Mouse (Mus musculus) CH12.LX (cell line): ENCODE results near the gene Sorcs3. TPM values are rescaled to one million over a fixed set of nuclear protein-coding genes. Genes with fewer than 3 reads are reported as not detected.

Experiments used
- DNase-seq: peaks from one replicate; pipeline ENCODE4 v3.0.0-alpha.2; 2013; ENCODE audit errors: extremely low read depth
- H3K27ac ChIP-seq: 2 replicates; pipeline ENCODE4 v1.5.1; 2012; ENCODE audit warnings: low read depth, mild to moderate bottlenecking, control low read depth, moderate library complexity; ENCODE audit not compliant: insufficient read depth
- H3K27me3 ChIP-seq: replicated peaks from 2 replicates; pipeline ENCODE3; 2012; ENCODE audit warnings: inconsistent platforms
- H3K36me3 ChIP-seq, 2 experiments: replicated peaks in 1 of 2; 2 replicates each; pipeline versions ENCODE3 to v1.6.1; 2012; ENCODE audit warnings: inconsistent platforms in 1 of 2, low read length in 1 of 2, mild to moderate bottlenecking in 1 of 2, mixed read lengths in 1 of 2, moderate library complexity in 1 of 2; ENCODE audit not compliant: control insufficient read depth in 1 of 2, insufficient read depth in 1 of 2
- H3K4me1 ChIP-seq, 2 experiments: 2 replicates each; pipeline ENCODE4 v1.6.1; 2012; ENCODE audit warnings: inconsistent platforms in 1 of 2, moderate library complexity in 1 of 2; ENCODE audit not compliant: insufficient read depth in 2 of 2, control insufficient read depth in 1 of 2
- H3K4me2 ChIP-seq: 2 replicates; pipeline ENCODE4 v1.6.1; 2012; ENCODE audit warnings: low read depth, mild to moderate bottlenecking, control low read depth; ENCODE audit not compliant: poor library complexity, insufficient read depth, severe bottlenecking
- H3K4me3 ChIP-seq, 3 experiments: fragments of 150-350 bp in 1 of 3; sonication (generic) in 1 of 3; replicated peaks in 1 of 3; 2 replicates each; pipeline versions ENCODE3 to v1.5.1; 2011 to 2012; ENCODE audit warnings: low read depth in 2 of 3, low read length in 2 of 3, mild to moderate bottlenecking in 2 of 3, moderate library complexity in 2 of 3, control low read depth in 1 of 3, improper control_type of control experiment in 1 of 3, inconsistent platforms in 1 of 3, mixed read lengths in 1 of 3; ENCODE audit not compliant: poor library complexity in 1 of 3
- H3K79me2 ChIP-seq: replicated peaks from 2 replicates; pipeline ENCODE4 v1.6.1; 2012; ENCODE audit warnings: mild to moderate bottlenecking, moderate library complexity; ENCODE audit not compliant: control insufficient read depth, poor library complexity, insufficient read depth, severe bottlenecking; ENCODE audit errors: extremely low read depth
- H3K9ac ChIP-seq: 2 replicates; pipeline ENCODE4 v1.6.1; 2012; ENCODE audit warnings: low read depth, mild to moderate bottlenecking, control low read depth, moderate library complexity; ENCODE audit not compliant: insufficient read depth
- H3K9me3 ChIP-seq: replicated peaks from 2 replicates; pipeline ENCODE3; 2012; ENCODE audit warnings: low read length, inconsistent platforms, mixed read lengths
- CTCF ChIP-seq, 2 experiments: IDR thresholded peaks in 1 of 2; conservative IDR thresholded peaks in 1 of 2; 2 replicates each; pipeline ENCODE4 v1.5.1; 2011 to 2012; ENCODE audit warnings: low read depth in 2 of 2, low read length in 2 of 2, improper control_type of control experiment in 1 of 2, inconsistent platforms in 1 of 2, mild to moderate bottlenecking in 1 of 2, moderate library complexity in 1 of 2
- HCFC1 ChIP-seq: IDR thresholded peaks from 2 replicates; pipeline ENCODE4 v1.6.1; 2012; ENCODE audit warnings: low read depth, mild to moderate bottlenecking, inconsistent platforms, low read length, improper control_type of control experiment
- KAT2A ChIP-seq: IDR thresholded peaks from 2 replicates; pipeline ENCODE4 v1.6.1; 2012; ENCODE audit warnings: low read length, improper control_type of control experiment, inconsistent platforms; ENCODE audit not compliant: insufficient replicate concordance
- MXI1 ChIP-seq: IDR thresholded peaks from 2 replicates; pipeline ENCODE4 v1.6.1; 2011; ENCODE audit warnings: mild to moderate bottlenecking, low read depth, low read length, improper control_type of control experiment
- NRF1 ChIP-seq: IDR thresholded peaks from 2 replicates; pipeline ENCODE4 v1.6.1; 2014; ENCODE audit warnings: low read depth, mild to moderate bottlenecking, inconsistent platforms, low read length, improper control_type of control experiment, moderate library complexity
- SIN3A ChIP-seq: IDR thresholded peaks from 2 replicates; pipeline ENCODE4 v1.6.1; 2012; ENCODE audit warnings: low read length, improper control_type of control experiment, inconsistent platforms
- SMC3 ChIP-seq: IDR thresholded peaks from 2 replicates; pipeline ENCODE4 v1.6.1; 2011; ENCODE audit warnings: low read depth, low read length, improper control_type of control experiment
- TCF12 ChIP-seq: IDR thresholded peaks from 2 replicates; pipeline ENCODE4 v1.6.1; 2014; ENCODE audit warnings: low read depth, mild to moderate bottlenecking, inconsistent platforms, low read length, improper control_type of control experiment
- ZC3H11A ChIP-seq: IDR thresholded peaks from 2 replicates; pipeline ENCODE4 v1.6.1; 2012; ENCODE audit warnings: low read depth, mild to moderate bottlenecking, inconsistent platforms, low read length, improper control_type of control experiment
- ZMIZ1 ChIP-seq: IDR thresholded peaks from 2 replicates; pipeline ENCODE4 v1.6.1; 2012; ENCODE audit warnings: low read depth, mild to moderate bottlenecking, inconsistent platforms, low read length, improper control_type of control experiment
- dilution Hi-C: fragments of 300-500 bp; cut with MboI; formaldehyde crosslinking; loops from 2 replicates; pipeline ENCODE4 v1.14.3; 2020; ENCODE audit warnings: low sequenced_read_pairs; ENCODE audit not compliant: extremely low pct_unique_long_range_greater_than_20kb, extremely low pct_ligation_motif_present
- in situ Hi-C: fragments of 300-500 bp; cut with MboI; formaldehyde crosslinking; loops from 3 replicates; pipeline ENCODE4 v1.14.3; 2019; ENCODE audit warnings: low sequenced_read_pairs, low pct_ligation_motif_present, low pct_unique_long_range_greater_than_20kb, mixed read lengths
- polyA plus RNA-seq: library from polyadenylated mRNA; unstranded; fragments of >175 nt; gene quantifications from 2 replicates; pipeline ENCODE4 v1.2.1, GENCODE M21; 2012; ENCODE audit warnings: low read depth; ENCODE audit not compliant: insufficient read length
- total RNA-seq, 2 experiments: library from RNA; depleted of rRNA; stranded (reverse); fragments of 300-350 nt in 1 of 2; fragments of >200 nt in 1 of 2; gene quantifications; 2 replicates each; pipeline ENCODE4 v1.2.3; 2012 to 2014

The Sorcs3 gene
- total and polyA plus RNA-seq, 3 experiments: not detected

- no peak for DNase-seq
- Histone ChIP-seq H3K9me3 (peaks cover 84% of the 10 kb centered on the region), H3K9ac (no peak overlapping the region), H3K27me3 (no peaks in the 10 kb centered on the region), H3K79me2 (no peaks in the 10 kb centered on the region), H3K27ac (no peak overlapping the region), H3K4me2 (no peak overlapping the region), H3K4me1 (no peaks in the 10 kb centered on the region), H3K4me3 (no peak overlapping the region), H3K36me3 (no peaks in the 10 kb centered on the region)
- TF ChIP-seq ZC3H11A: no peak
- dilution Hi-C loops: no loop called here
- in situ Hi-C loops: no loop called here
These were observed 127.3 kb downstream of the Sorcs3 start for GRCm38 (mm10) chr19:48333085-48333484.

- dilution Hi-C loops (no loop called here), in situ Hi-C loops (no loop called here)
- H3K9me3 ChIP-seq: peaks cover 93% of the 10 kb centered on the region
These were observed 131.6 kb downstream of the Sorcs3 start for GRCm38 (mm10) chr19:48337461-48337860.

GRCm38 (mm10) chr19:48338098-48338497 lies 132.3 kb downstream of the Sorcs3 start:
- no peak for TF ChIP-seq TCF12
- no peak for TF ChIP-seq HCFC1
- TF ChIP-seq NRF1: no peak
- TF ChIP-seq ZMIZ1: no peak
- no peak for TF ChIP-seq SMC3
- no peak for TF ChIP-seq KAT2A
- in situ Hi-C loops (no loop called here), dilution Hi-C loops (no loop called here)
- H3K79me2 ChIP-seq: no peaks in the 10 kb centered on the region
- no peaks in the 10 kb centered on the region for H3K36me3 ChIP-seq
- no peaks in the 10 kb centered on the region for H3K4me1 ChIP-seq
- H3K4me3 ChIP-seq: no peak overlapping the region
- H3K9ac ChIP-seq: no peak overlapping the region
- no peaks in the 10 kb centered on the region for H3K27me3 ChIP-seq
- H3K27ac ChIP-seq: no peak overlapping the region
- DNase-seq: no peak
- peaks cover 93% of the 10 kb centered on the region for H3K9me3 ChIP-seq
- H3K4me2 ChIP-seq: no peak overlapping the region

More at GRCm38 (mm10) chr19:48337461-48337860, 131.6 kb downstream of the Sorcs3 start:
- Histone ChIP-seq H3K27ac (no peak overlapping the region), H3K27me3 (no peaks in the 10 kb centered on the region), H3K9ac (no peak overlapping the region), H3K36me3 (no peaks in the 10 kb centered on the region), H3K4me2 (no peak overlapping the region), H3K79me2 (no peaks in the 10 kb centered on the region)
- no peak for DNase-seq
- TF ChIP-seq SIN3A (no peak), ZMIZ1 (no peak), CTCF (conservative IDR thresholded peaks at IDR 0.05 in 1 of 2, IDR thresholded peaks at IDR 0.05 in 1 of 2; ENCODE audit: low read depth in 2 of 2, low read length in 2 of 2) (no peak), MXI1 (no peak)
- TF ChIP-seq, all 38 proteins: peak for 0
- Histone ChIP-seq H3K4me1 (no peaks in the 10 kb centered on the region), H3K4me3 (no peak overlapping the region)
